Mouse (Mus musculus): ENCODE measurements around the gene Gm20517.

Gm20517 gene

GRCm38 (mm10) chr17:47704692-47705091, 93.3 kb downstream of the Gm20517 start:
- in situ Hi-C loops (cut with MboI; ENCODE audit: low sequenced_read_pairs), result no loop called here

GRCm38 (mm10) chr17:47706196-47706595, 94.8 kb downstream of the Gm20517 start:
- in situ Hi-C loops (cut with MboI; ENCODE audit: low sequenced_read_pairs), result no loop called here

- in situ Hi-C loops (cut with MboI; ENCODE audit: low sequenced_read_pairs), result no loop called here
These were observed 96.6 kb downstream of the Gm20517 start for GRCm38 (mm10) chr17:47707961-47708360.

GRCm38 (mm10) chr17:47708972-47709371, 97.6 kb downstream of the Gm20517 start:
- in situ Hi-C loops (cut with MboI; ENCODE audit: low sequenced_read_pairs), result no loop called here

- in situ Hi-C loops (cut with MboI; ENCODE audit: low sequenced_read_pairs), result no loop called here
These were observed 98.6 kb downstream of the Gm20517 start for GRCm38 (mm10) chr17:47710036-47710435.

GRCm38 (mm10) chr17:47711883-47712282, 100.5 kb downstream of the Gm20517 start:
- in situ Hi-C loops (cut with MboI; ENCODE audit: low sequenced_read_pairs), result no loop called here

- in situ Hi-C loops (cut with MboI; ENCODE audit: low sequenced_read_pairs), result no loop called here
These were observed 101.6 kb downstream of the Gm20517 start for GRCm38 (mm10) chr17:47712889-47713571.

GRCm38 (mm10) chr17:47715037-47715436, 103.6 kb downstream of the Gm20517 start:
- in situ Hi-C loops (cut with MboI; ENCODE audit: low sequenced_read_pairs), result no loop called here

- in situ Hi-C loops (cut with MboI; ENCODE audit: low sequenced_read_pairs), result no loop called here
These were observed 109.8 kb downstream of the Gm20517 start for GRCm38 (mm10) chr17:47721183-47721582.

- in situ Hi-C loops (cut with MboI; ENCODE audit: low sequenced_read_pairs), result no loop called here
These were observed 115.2 kb downstream of the Gm20517 start, which contains the start of gene Pgc for GRCm38 (mm10) chr17:47726566-47726965. TSS of gene Pgc (plus strand) at chr17:47726842.

GRCm38 (mm10) chr17:47730633-47731575, 119.5 kb downstream of the Gm20517 start:
- in situ Hi-C loops (cut with MboI; ENCODE audit: low sequenced_read_pairs), result no loop called here

Data from CH12F3 (cell line).